Mouse (Mus musculus) ES-Bruce4 (cell line): ENCODE measurements around the gene Tnfsf11. TPM values are rescaled to one million over a fixed set of nuclear protein-coding genes. Genes with fewer than 3 reads are reported as not detected.
A peak's percentile ranks its signal among the peaks of the same experiment; 100 is the strongest.

ENCODE experiments used
- H3K27ac ChIP-seq: 2 replicates; pipeline ENCODE4 v1.5.1; 2012; ENCODE audit warnings: low read length, inconsistent platforms; ENCODE audit not compliant: insufficient read depth
- H3K27me3 ChIP-seq: 2 replicates; pipeline ENCODE4 v1.6.1; 2012; ENCODE audit warnings: mild to moderate bottlenecking, low read length, inconsistent platforms; ENCODE audit not compliant: control insufficient read depth, poor library complexity, insufficient read depth, severe bottlenecking
- H3K36me3 ChIP-seq: 2 replicates; pipeline ENCODE4 v1.6.1; 2012; ENCODE audit warnings: inconsistent platforms, mild to moderate bottlenecking, low read length, moderate library complexity; ENCODE audit not compliant: control insufficient read depth, poor library complexity, insufficient read depth, severe bottlenecking
- H3K4me1 ChIP-seq: one replicate; pipeline ENCODE4 v1.8.1; 2011; ENCODE audit warnings: low read length; ENCODE audit not compliant: control insufficient read depth, insufficient read depth
- H3K4me3 ChIP-seq: 2 replicates; pipeline ENCODE4 v1.5.1; 2011; ENCODE audit warnings: low read depth, mild to moderate bottlenecking, low read length
- H3K9ac ChIP-seq: 2 replicates; pipeline ENCODE4 v1.6.1; 2012; ENCODE audit warnings: low read depth, mild to moderate bottlenecking, inconsistent platforms; ENCODE audit not compliant: poor library complexity, severe bottlenecking
- H3K9me3 ChIP-seq: replicated peaks from 2 replicates; pipeline ENCODE4 v1.6.1; 2012; ENCODE audit warnings: mild to moderate bottlenecking, low read length, inconsistent platforms; ENCODE audit not compliant: control insufficient read depth, poor library complexity, insufficient read depth, severe bottlenecking
- CTCF ChIP-seq: IDR thresholded peaks from one replicate; pipeline ENCODE4 v1.8.1; 2011; ENCODE audit warnings: low read depth, low read length
- EP300 ChIP-seq: IDR thresholded peaks from 2 replicates; pipeline ENCODE4 v1.6.1; 2011; ENCODE audit warnings: low read depth, low read length; ENCODE audit not compliant: insufficient read depth
- POLR2A ChIP-seq: IDR thresholded peaks from one replicate; pipeline ENCODE4 v1.8.1; 2011; ENCODE audit warnings: low read length; ENCODE audit not compliant: insufficient read depth
- polyA plus RNA-seq: library from polyadenylated mRNA; stranded (reverse); fragments of >200 nt; gene quantifications from 2 replicates; pipeline ENCODE4 v1.2.4, GENCODE M21; 2011; ENCODE audit warnings: low read depth; ENCODE audit not compliant: missing spikeins, insufficient read depth, insufficient read length

Tnfsf11 gene
- polyA plus RNA-seq, 1 experiment, result 0.36 TPM

DNA sequence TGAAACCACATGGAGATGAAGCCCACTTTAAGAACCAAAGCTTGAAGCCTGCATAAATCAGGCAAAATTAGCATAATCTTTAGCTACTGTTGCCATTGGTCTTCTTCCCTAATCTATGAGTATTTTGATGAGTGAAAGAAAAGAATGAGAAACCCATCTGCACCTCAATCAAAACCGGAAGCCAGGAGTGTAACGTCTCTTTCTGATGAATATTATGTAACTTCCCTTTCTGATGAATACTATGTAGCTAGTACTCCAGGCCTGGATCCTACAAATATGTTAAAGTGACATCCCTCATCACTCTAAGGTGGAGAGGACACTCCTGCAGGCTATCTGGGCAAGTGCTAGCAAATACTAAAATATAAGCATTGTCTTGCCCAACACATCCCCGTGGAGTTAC, 6.9 kb downstream of the Tnfsf11 start:
- H3K27ac ChIP-seq, result no peak overlapping the region
- no peaks in the 10 kb centered on the region for H3K4me1 ChIP-seq
- no peaks in the 10 kb centered on the region for H3K36me3 ChIP-seq
- TF ChIP-seq POLR2A (no peak), EP300 (no peak), CTCF (no peak)
- H3K9me3 ChIP-seq, result peaks cover 10% of the 10 kb centered on the region; the same call in 1 of the 2 replicates
- no peaks in the 10 kb centered on the region for H3K27me3 ChIP-seq
- no peak overlapping the region for H3K4me3 ChIP-seq
- no peak overlapping the region for H3K9ac ChIP-seq

DNA sequence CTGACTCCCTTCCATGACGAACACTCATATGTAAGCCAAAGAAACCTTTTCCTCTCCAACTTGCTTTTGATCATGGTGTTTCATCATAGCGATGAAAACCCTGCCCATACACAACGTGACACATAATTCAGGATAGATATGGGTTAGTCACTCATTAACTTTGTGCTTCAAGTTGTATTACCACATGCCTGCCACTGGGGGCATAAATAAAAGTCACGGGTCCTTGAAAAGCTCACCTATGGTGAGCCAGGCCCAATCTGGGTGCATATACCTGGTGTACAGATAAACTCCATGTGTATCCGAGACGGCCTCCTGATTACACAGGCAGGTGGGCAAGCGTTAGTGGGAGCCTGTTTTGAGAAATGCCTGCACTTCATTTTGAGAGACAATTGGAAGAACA, 15.2 kb downstream of the Tnfsf11 start:
- Histone ChIP-seq H3K4me3 (no peak overlapping the region), H3K27ac (no peak overlapping the region), H3K9ac (no peak overlapping the region), H3K36me3 (no peaks in the 10 kb centered on the region), H3K27me3 (no peaks in the 10 kb centered on the region; the same call in 1 of the 2 replicates), H3K9me3 (peaks cover 10% of the 10 kb centered on the region; the same call in 1 of the 2 replicates), H3K4me1 (peaks cover 5% of the 10 kb centered on the region)
- TF ChIP-seq EP300, result no peak
- TF ChIP-seq POLR2A, result no peak
- TF ChIP-seq CTCF, result no peak

DNA sequence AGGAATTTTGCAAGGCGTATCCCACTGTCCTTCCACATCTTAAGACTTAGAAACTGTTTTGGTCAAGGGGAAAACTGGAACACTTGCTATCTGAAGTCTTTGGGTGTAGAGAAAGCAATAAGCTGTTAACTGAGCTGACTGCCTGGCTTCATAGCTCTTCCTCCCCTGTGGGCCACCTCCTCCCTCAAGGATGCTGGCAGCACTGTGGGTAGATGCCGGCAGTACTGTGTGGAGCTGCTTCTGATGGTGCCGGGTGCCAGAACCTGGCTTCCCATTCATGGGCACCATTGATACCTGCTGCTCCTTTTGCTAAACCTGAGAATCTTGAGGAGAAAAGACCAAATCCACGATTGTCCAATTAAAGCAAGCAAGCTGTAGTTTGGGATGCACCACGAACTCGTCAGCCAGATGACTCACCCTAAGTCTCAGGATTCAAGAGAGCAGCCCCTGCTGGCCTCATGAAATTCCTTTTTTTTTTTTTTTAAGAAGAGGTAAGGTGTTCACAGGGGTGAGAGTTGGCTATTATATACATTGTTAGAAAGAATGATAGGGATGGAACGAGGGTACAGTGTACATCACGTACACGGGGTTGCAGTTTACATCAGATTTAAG, 17.8 kb downstream of the Tnfsf11 start:
- Histone ChIP-seq H3K27ac (no peak overlapping the region), H3K36me3 (no peaks in the 10 kb centered on the region), H3K9ac (no peak overlapping the region), H3K4me1 (peaks cover 5% of the 10 kb centered on the region), H3K4me3 (no peak overlapping the region), H3K27me3 (no peaks in the 10 kb centered on the region; the same call in 1 of the 2 replicates), H3K9me3 (no peaks in the 10 kb centered on the region)
- TF ChIP-seq EP300, result no peak
- TF ChIP-seq CTCF, result no peak
- TF ChIP-seq POLR2A, result no peak

DNA sequence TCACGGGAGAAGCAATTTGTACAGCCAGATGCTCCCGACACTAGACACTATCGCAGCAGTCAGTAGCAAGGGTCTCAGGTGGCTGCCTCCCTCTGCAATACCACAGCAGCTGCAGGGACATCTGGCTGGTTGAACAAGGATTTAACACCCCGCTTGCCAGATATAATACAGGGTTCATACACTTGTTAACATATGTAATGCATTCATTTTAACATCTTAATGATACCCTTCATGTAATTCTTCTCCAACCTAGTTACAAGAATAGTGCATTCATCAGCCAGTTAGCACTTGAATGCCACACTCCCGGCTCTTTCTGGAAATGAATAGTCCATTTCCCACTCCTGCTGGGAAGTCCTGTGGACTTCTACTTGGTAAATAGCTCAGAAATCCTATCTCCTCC, 18.9 kb downstream of the Tnfsf11 start:
- H3K27ac ChIP-seq, result no peak overlapping the region
- H3K4me1 ChIP-seq, result peaks cover 5% of the 10 kb centered on the region
- no peak for TF ChIP-seq CTCF
- no peak for TF ChIP-seq POLR2A
- TF ChIP-seq EP300, result peak; percentile 97
- no peak overlapping the region for H3K9ac ChIP-seq
- no peaks in the 10 kb centered on the region; the same call in 1 of the 2 replicates for H3K27me3 ChIP-seq
- no peaks in the 10 kb centered on the region for H3K9me3 ChIP-seq
- H3K36me3 ChIP-seq, result no peaks in the 10 kb centered on the region
- no peak overlapping the region for H3K4me3 ChIP-seq

DNA sequence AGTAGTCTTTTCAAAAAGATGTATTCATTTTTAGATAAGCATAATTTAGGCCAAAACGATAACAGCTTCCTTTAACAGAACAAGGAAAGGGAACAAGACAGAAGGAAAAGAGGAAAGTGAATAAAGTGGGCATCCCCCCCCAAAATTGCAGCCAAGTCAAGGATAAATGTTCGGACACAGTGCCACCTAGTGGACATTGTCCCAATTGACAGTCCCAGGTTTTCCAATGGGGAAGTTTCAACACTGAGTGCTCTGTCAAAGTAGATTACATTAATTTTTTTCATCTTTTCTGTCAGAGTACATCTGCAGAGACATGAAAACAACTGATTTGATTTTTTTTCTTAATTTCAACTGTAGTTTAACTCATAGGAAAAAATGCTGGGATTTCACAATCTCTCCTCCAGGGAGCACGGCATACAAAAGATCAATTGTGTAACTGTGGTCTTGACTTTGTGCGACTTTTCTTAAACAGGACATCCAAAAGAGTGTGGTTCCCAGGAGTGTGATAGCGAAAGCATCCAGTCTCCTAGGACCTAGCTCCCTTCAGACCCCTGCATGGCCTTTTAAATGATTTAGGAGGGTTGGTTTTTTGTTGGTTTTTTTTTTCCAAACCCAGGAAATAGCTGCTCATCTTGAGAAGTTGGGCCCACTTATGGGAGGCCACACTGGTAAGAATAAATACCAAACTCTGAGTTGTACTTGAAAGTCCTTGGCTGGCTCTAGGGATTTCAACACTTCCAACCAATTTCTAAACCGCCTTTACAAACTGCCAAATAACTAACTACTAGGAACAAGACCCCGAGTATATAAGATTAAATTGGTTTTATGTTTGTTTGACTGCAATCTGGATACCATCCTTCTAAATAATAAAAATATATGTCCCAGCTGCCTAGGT, 19.7 kb downstream of the Tnfsf11 start:
- no peak overlapping the region for H3K4me3 ChIP-seq
- 0 out of 2 replicates have a peak overlapping the region, but pooled peaks have one; percentile 44 for H3K9ac ChIP-seq
- peak overlapping the region; percentile 26; the same call in 1 of the 2 replicates for H3K27ac ChIP-seq
- no peaks in the 10 kb centered on the region; the same call in 1 of the 2 replicates for H3K27me3 ChIP-seq
- TF ChIP-seq POLR2A, result no peak
- TF ChIP-seq EP300, result no peak
- peak; percentile 0 for TF ChIP-seq CTCF
- H3K9me3 ChIP-seq, result no peaks in the 10 kb centered on the region
- H3K4me1 ChIP-seq, result peaks cover 8% of the 10 kb centered on the region
- no peaks in the 10 kb centered on the region for H3K36me3 ChIP-seq

DNA sequence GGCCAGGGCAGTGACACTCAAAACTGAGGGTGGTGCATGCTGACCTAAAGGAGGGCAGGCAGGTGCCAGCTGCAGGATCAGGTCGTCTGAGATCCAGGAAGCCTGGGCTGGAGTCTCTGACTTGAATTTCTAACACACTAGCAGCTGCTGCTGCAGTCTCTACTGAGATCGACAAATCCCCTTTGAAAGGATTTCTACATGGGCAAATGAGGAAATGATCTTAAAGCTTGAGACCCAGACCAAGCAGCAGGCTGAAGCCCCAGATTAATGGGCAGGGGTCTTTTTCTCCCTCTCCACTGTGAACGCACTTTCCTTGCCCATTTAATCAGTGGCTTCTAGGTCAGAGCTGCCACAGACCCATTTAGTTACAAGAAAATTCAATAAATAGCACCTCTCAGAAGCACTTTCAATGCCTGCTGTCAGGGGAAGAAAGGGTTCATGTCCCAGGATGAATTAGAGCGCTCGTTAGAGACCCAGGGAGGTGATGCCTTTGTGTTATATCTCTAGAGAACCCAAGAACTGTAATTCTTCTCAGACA, 21.8 kb downstream of the Tnfsf11 start:
- peaks cover 8% of the 10 kb centered on the region for H3K4me1 ChIP-seq
- no peak overlapping the region for H3K4me3 ChIP-seq
- TF ChIP-seq CTCF (no peak), EP300 (no peak), POLR2A (no peak)
- H3K27me3 ChIP-seq, result no peaks in the 10 kb centered on the region; the same call in 1 of the 2 replicates
- H3K36me3 ChIP-seq, result no peaks in the 10 kb centered on the region
- no peak overlapping the region for H3K27ac ChIP-seq
- no peaks in the 10 kb centered on the region for H3K9me3 ChIP-seq
- H3K9ac ChIP-seq, result no peak overlapping the region
